In the genomic region with DNA sequence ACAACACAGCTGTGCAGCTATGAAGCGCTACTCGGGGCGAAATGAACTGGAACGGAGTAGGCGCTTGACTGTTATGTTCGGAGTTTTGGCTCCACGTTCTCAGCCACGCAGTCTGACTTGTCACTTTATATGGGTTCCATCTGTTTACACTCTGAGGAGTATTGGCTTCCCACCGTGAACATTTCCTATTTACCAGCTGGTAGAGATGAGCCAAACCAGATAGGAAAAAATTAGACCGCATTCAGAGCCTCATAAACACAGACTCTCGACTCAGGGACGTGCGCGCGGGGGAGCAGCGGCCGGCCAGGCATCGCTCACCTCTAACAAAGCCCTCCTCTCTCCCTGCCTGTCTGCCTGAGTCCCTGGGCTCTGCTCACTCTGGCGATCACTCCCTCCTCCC, we compare ENCODE assay signal across 10 mouse cellular contexts.
DNase-seq lines count a peak whose midpoint lies in the region; ATAC-seq and TF ChIP-seq lines count a peak whose summit lies in the region.
"Had no signal": no experiment of that assay in that cellular context is flagged by ENCODE, and none has a peak within 500 bp of the region (broad histone marks: within the 10 kb centered on the region; RNA-seq: fewer than 3 reads in every experiment).

No protein-coding gene starts in this region.

- peak overlapping the region; percentile 25; the same call in 1 of the 2 replicates for H3K4me2 ChIP-seq in lung, embryonic 14.5 days
- 0 out of 2 replicates have a peak overlapping the region, but pooled peaks have one; percentile 11 for H3K4me2 ChIP-seq in intestine, embryonic 15.5 days (replicated peaks)
- no peak overlapping the region for H3K4me2 ChIP-seq in lung, postnatal 0 days (replicated peaks; ENCODE audit: low read depth, low read length)
- peak overlapping the region; percentile 34 for H3K4me2 ChIP-seq in stomach, embryonic 15.5 days

- peak; percentile 94 for ATAC-seq in lung, embryonic 14.5 days (ENCODE audit: insufficient read depth)
- peak; percentile 56; the same call in 1 of the 2 replicates for ATAC-seq in intestine, embryonic 15.5 days
- ATAC-seq in lung, postnatal 0 days = peak; percentile 87
- ATAC-seq in stomach, embryonic 15.5 days (ENCODE audit: insufficient read depth, low FRiP score, low read depth) = peak; percentile 47; the same call in 1 of the 2 replicates

- DNase-seq in lung, embryonic 14.5 days = peak; percentile 91
- DNase-seq in lung, adult 2 months = no peak
- DNase-seq in frontal cortex, adult 2 months (ENCODE audit: extremely low spot score in 1 of 2, low spot score in 1 of 2) = peak; percentile 79 to 81
- peak; percentile 81 for DNase-seq in lung, postnatal 0 days (ENCODE audit: low spot score)
- no peak for DNase-seq in MN1 (ENCODE audit: low spot score)
- no peak for DNase-seq in thymus, adult 18-20 months

- H3K4me1 ChIP-seq in lung, embryonic 14.5 days (ENCODE audit: insufficient read depth) = peaks cover 12% of the 10 kb centered on the region; the same call in 1 of the 2 replicates
- no peaks in the 10 kb centered on the region for H3K4me1 ChIP-seq in lung, adult 2 months (ENCODE audit: control insufficient read depth, insufficient read depth, low read length)
- H3K4me1 ChIP-seq in intestine, embryonic 15.5 days (replicated peaks) = peaks cover 5% of the 10 kb centered on the region; the same call in 1 of the 2 replicates
- no peaks in the 10 kb centered on the region; the same call in 1 of the 2 replicates for H3K4me1 ChIP-seq in lung, postnatal 0 days (ENCODE audit: insufficient read depth, low read depth, low read length)
- no peaks in the 10 kb centered on the region for H3K4me1 ChIP-seq in stomach, embryonic 15.5 days

- H3K9ac ChIP-seq in lung, embryonic 14.5 days = no peak overlapping the region
- no peak overlapping the region for H3K9ac ChIP-seq in intestine, embryonic 15.5 days
- no peak overlapping the region for H3K9ac ChIP-seq in lung, postnatal 0 days (replicated peaks; ENCODE audit: low read depth)
- no peak overlapping the region for H3K9ac ChIP-seq in stomach, embryonic 15.5 days

- 8% methylated on average over 19 of the region's 19 CpGs for WGBS in lung, embryonic 14.5 days
- 16% methylated on average over 19 of the region's 19 CpGs for WGBS in lung, adult 2 months
- 9% methylated on average over 19 of the region's 19 CpGs for WGBS in intestine, embryonic 15.5 days
- WGBS in lung, postnatal 0 days = 24% methylated on average over 19 of the region's 19 CpGs
- WGBS in stomach, embryonic 15.5 days = 12% methylated on average over 19 of the region's 19 CpGs

- no peaks in the 10 kb centered on the region for H3K27me3 ChIP-seq in lung, embryonic 14.5 days (ENCODE audit: insufficient read depth, low read length)
- no peaks in the 10 kb centered on the region for H3K27me3 ChIP-seq in intestine, embryonic 15.5 days (replicated peaks)
- 0 out of 2 replicates have a peak, but pooled peaks cover 3% of the 10 kb centered on the region for H3K27me3 ChIP-seq in lung, postnatal 0 days (replicated peaks; ENCODE audit: insufficient read depth, low read length)
- H3K27me3 ChIP-seq in stomach, embryonic 15.5 days (replicated peaks) = no peaks in the 10 kb centered on the region

- 0 out of 2 replicates have a peak, but pooled peaks have one; percentile 22 for TF ChIP-seq EP300 in lung, postnatal 0 days (IDR thresholded peaks at IDR 0.05)

- TF ChIP-seq CTCF in lung, embryonic 14.5 days (IDR thresholded peaks at IDR 0.05; ENCODE audit: low read depth) = no peak
- TF ChIP-seq CTCF in lung, adult 2 months (IDR thresholded peaks at IDR 0.05; ENCODE audit: insufficient read depth, low read length) = no peak
- no peak for TF ChIP-seq CTCF in lung, postnatal 0 days (IDR thresholded peaks at IDR 0.05)

- peak overlapping the region; percentile 75 for H3K27ac ChIP-seq in lung, embryonic 14.5 days (ENCODE audit: low read depth)
- no peak overlapping the region for H3K27ac ChIP-seq in intestine, embryonic 15.5 days
- no peak overlapping the region for H3K27ac ChIP-seq in lung, postnatal 0 days (ENCODE audit: low read length)
- peak overlapping the region; percentile 31; the same call in 1 of the 2 replicates for H3K27ac ChIP-seq in stomach, embryonic 15.5 days

- H3K4me3 ChIP-seq in lung, embryonic 14.5 days (ENCODE audit: low read depth, low read length) = no peak overlapping the region
- no peak overlapping the region for H3K4me3 ChIP-seq in lung, adult 2 months (replicated peaks; ENCODE audit: extremely low read depth, low read depth, low read length)
- no peak overlapping the region for H3K4me3 ChIP-seq in intestine, embryonic 15.5 days (replicated peaks)
- H3K4me3 ChIP-seq in lung, postnatal 0 days (ENCODE audit: low read depth, low read length) = no peak overlapping the region
- peak overlapping the region; percentile 6; the same call in 1 of the 2 replicates for H3K4me3 ChIP-seq in stomach, embryonic 15.5 days (replicated peaks)
- H3K4me3 ChIP-seq: erythroblast, embryonic 14.5 days; myocyte had no signal

- no peak for TF ChIP-seq POLR2A in lung, adult 2 months (IDR thresholded peaks at IDR 0.05; ENCODE audit: borderline replicate concordance, extremely low read depth, low read depth, low read length)

- no peaks in the 10 kb centered on the region for H3K36me3 ChIP-seq in lung, embryonic 14.5 days (ENCODE audit: insufficient read depth)
- no peaks in the 10 kb centered on the region for H3K36me3 ChIP-seq in intestine, embryonic 15.5 days
- no peaks in the 10 kb centered on the region for H3K36me3 ChIP-seq in lung, postnatal 0 days (ENCODE audit: insufficient read depth, low read length)
- no peaks in the 10 kb centered on the region for H3K36me3 ChIP-seq in stomach, embryonic 15.5 days

- no peaks in the 10 kb centered on the region for H3K9me3 ChIP-seq in lung, embryonic 14.5 days (ENCODE audit: low read depth, low read length)
- H3K9me3 ChIP-seq in intestine, embryonic 15.5 days = no peaks in the 10 kb centered on the region
- H3K9me3 ChIP-seq in lung, postnatal 0 days (ENCODE audit: low read length) = no peaks in the 10 kb centered on the region
- no peaks in the 10 kb centered on the region for H3K9me3 ChIP-seq in stomach, embryonic 15.5 days

Comparison
In these comparisons a context has a peak if more than half of its experiments do, and no peak if none do; other contexts are left out.
1. DNase-seq: peak in lung, embryonic 14.5 days (single experiment), frontal cortex, adult 2 months (2 of 2) and lung, postnatal 0 days (single experiment); none in lung, adult 2 months (single experiment), MN1 (single experiment) and thymus, adult 18-20 months (0 of 2).
2. H3K27ac ChIP-seq: peak in lung, embryonic 14.5 days (single experiment) and stomach, embryonic 15.5 days (single experiment); none in intestine, embryonic 15.5 days (single experiment) and lung, postnatal 0 days (single experiment).
3. Peak in every context shown above with its lines, with median percentiles within 50 percentile points of each other: ATAC-seq.